Mouse (Mus musculus) liver, embryonic 14.5 days (tissue): ENCODE data around the gene Bcl9.

Experiments
- CTCF ChIP-seq: IDR thresholded peaks from 2 replicates; pipeline ENCODE4 v1.5.1; 2016; ENCODE audit warnings: antibody characterized with exemption, low read depth, control low read depth
- EP300 ChIP-seq: IDR thresholded peaks from 2 replicates; pipeline ENCODE4 v1.6.1; 2016; ENCODE audit warnings: antibody characterized with exemption, low read depth

- TF ChIP-seq CTCF: no peak
- TF ChIP-seq EP300: no peak
Measured at GRCm38 (mm10) chr3:97317302-97317701, 19.6 kb upstream of the Bcl9 start.
